Mouse (Mus musculus) intestine, embryonic 14.5 days (tissue): Measurements from ENCODE around the gene Slc35e3. TPM values are rescaled to one million over a fixed set of nuclear protein-coding genes. Genes with fewer than 3 reads are reported as not detected.
"Not testable (repeated sequence)": the region's sequence is repeated elsewhere in the genome, so short reads cannot be mapped to it uniquely, and the experiment has no call there.

ENCODE experiments used
- ATAC-seq: fragments of 200-750 bp; cut with Nextera tagmentation; replicated peaks from 2 replicates; pipeline ENCODE4 v1.8.0; 2017; ENCODE audit warnings: low read depth, moderate number of reproducible peaks, moderate TSS enrichment, moderate library complexity; ENCODE audit not compliant: low FRiP score, low TSS enrichment
- DNase-seq: peaks from one replicate; pipeline ENCODE4 v3.0.0-alpha.2; 2018; ENCODE audit warnings: low spot score
- H3K27ac ChIP-seq: fragments of 300-500 bp; sonication (generic); 2 replicates; pipeline ENCODE4 v1.5.1; 2014; ENCODE audit warnings: low read depth, mild to moderate bottlenecking, control low read depth
- H3K27me3 ChIP-seq: fragments of 300-500 bp; sonication (generic); replicated peaks from 2 replicates; pipeline ENCODE4 v1.6.1; 2014; ENCODE audit warnings: low read length, control low read depth; ENCODE audit not compliant: control insufficient read depth, insufficient read depth
- H3K36me3 ChIP-seq: fragments of 300-500 bp; sonication (generic); 2 replicates; pipeline ENCODE4 v1.6.1; 2014; ENCODE audit warnings: low read length, control low read depth; ENCODE audit not compliant: control insufficient read depth, insufficient read depth
- H3K4me1 ChIP-seq: fragments of 300-500 bp; sonication (generic); replicated peaks from 2 replicates; pipeline ENCODE4 v1.6.1; 2014; ENCODE audit warnings: low read length, control low read depth, mixed read lengths; ENCODE audit not compliant: control insufficient read depth, insufficient read depth
- H3K4me2 ChIP-seq: fragments of 300-500 bp; sonication (generic); 2 replicates; pipeline ENCODE4 v1.6.1; 2014; ENCODE audit warnings: low read length
- H3K4me3 ChIP-seq: fragments of 300-500 bp; sonication (generic); 2 replicates; pipeline ENCODE4 v1.5.1; 2014; ENCODE audit warnings: low read depth, low read length, control low read depth, mixed read lengths
- H3K9ac ChIP-seq: fragments of 300-500 bp; sonication (generic); 2 replicates; pipeline ENCODE4 v1.6.1; 2014; ENCODE audit warnings: mild to moderate bottlenecking, low read length
- H3K9me3 ChIP-seq: fragments of 300-500 bp; sonication (generic); 2 replicates; pipeline ENCODE4 v1.6.1; 2016; ENCODE audit warnings: low read length, control low read depth; ENCODE audit not compliant: control insufficient read depth
- WGBS: fragments of 180-500 bp; shearing (Covaris S2); extraction: QIAGEN DNeasy Blood & Tissue Kit; methylation state at CpG from one replicate; pipeline ENCODE4 v1.1.7; 2014; 5-methylcytosine and 5-hydroxymethylcytosine counted together
- polyA plus RNA-seq: library from polyadenylated mRNA; unstranded; fragments of >200 nt; fragmentation: Nextera tagmentation; extraction: Ambion mirVana; gene quantifications from 2 replicates; pipeline ENCODE4 v1.2.1, GENCODE M21; 2014

Slc35e3 gene
- polyA plus RNA-seq, 1 experiment from 2014 or later: 10.8 TPM

- Histone ChIP-seq H3K27ac (no peak overlapping the region), H3K9ac (no peak overlapping the region), H3K36me3 (peaks cover 41% of the 10 kb centered on the region), H3K4me2 (no peak overlapping the region), H3K4me1 (peaks cover 3% of the 10 kb centered on the region; the same call in 1 of the 2 replicates), H3K9me3 (no peaks in the 10 kb centered on the region), H3K4me3 (no peak overlapping the region), H3K27me3 (no peaks in the 10 kb centered on the region)
- no peak for ATAC-seq
- DNase-seq: no peak
- 86% methylated on average over 9 of the region's 9 CpGs for WGBS
Measured at GRCm38 (mm10) chr10:117740921-117741320, 5.2 kb downstream of the Slc35e3 start.

DNA sequence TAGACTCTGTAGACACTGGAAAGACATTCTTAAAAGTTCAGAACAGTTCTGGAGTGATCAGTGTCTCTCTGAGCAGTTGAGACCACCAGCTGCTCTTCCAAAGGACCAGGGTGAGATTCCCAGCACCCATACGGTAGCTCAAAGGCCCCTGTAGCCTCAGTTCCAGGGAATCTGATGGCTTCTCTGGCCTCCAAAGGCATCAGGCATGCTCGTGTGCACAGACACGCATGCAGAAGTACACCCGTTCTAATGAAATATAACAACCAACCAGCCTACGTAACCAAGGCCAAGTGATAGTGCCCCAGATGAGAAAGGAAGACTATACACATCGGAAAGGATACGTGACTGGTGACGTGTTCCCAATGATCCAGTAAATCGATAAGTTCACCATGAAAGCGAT, 6.0 kb downstream of the Slc35e3 start:
- H3K4me3 ChIP-seq: no peak overlapping the region
- no peak overlapping the region for H3K9ac ChIP-seq
- no peak overlapping the region for H3K4me2 ChIP-seq
- 94% methylated on average over 10 of the region's 10 CpGs for WGBS
- DNase-seq (no peak), ATAC-seq (no peak)
- H3K27ac ChIP-seq: no peak overlapping the region
- peaks cover 3% of the 10 kb centered on the region; the same call in 1 of the 2 replicates for H3K4me1 ChIP-seq
- H3K27me3 ChIP-seq: no peaks in the 10 kb centered on the region
- peaks cover 41% of the 10 kb centered on the region for H3K36me3 ChIP-seq
- H3K9me3 ChIP-seq: no peaks in the 10 kb centered on the region

- Histone ChIP-seq H3K27me3 (no peaks in the 10 kb centered on the region), H3K36me3 (peaks cover 41% of the 10 kb centered on the region), H3K9ac (no peak overlapping the region), H3K4me1 (no peaks in the 10 kb centered on the region), H3K4me3 (no peak overlapping the region), H3K9me3 (no peaks in the 10 kb centered on the region), H3K27ac (no peak overlapping the region), H3K4me2 (no peak overlapping the region)
- no peak for ATAC-seq
- 93% methylated on average over 6 of the region's 6 CpGs for WGBS
- DNase-seq: no peak
Measured at GRCm38 (mm10) chr10:117739648-117739948, 6.6 kb downstream of the Slc35e3 start.

DNA sequence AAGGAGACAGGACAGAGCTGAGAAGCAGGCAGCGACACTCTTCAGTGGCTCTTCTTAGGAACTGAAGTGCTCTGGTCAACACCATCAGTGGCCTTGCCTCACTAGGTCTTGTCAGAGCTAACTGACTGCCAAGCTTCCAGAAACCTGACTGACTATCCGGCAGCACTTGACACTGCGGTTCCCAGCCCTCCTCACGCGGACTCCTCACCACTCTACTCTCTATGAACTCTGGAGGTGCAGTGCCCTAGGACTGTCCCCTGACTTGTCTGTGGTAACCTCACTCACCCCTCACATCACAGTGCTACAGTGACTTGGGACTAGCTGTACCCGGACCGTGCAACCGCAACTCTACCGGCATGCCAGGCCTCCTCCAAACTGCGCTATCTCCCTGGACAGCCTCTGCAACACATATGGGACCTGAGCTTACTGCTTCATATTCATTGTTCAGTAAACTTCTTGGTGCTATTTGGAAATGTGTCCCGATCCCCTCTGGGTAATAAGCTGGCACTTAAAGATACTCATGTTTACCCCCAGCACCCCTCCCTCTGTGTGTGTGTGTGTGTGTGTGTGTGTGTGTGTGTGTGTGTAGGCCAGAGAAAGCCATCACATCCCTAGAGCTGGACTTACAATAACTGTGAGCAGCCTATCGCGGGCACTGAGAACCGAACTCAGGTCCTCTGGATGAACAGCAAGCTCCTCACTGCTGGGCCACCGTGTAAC, 7.1 kb downstream of the Slc35e3 start:
- Histone ChIP-seq H3K4me3 (no peak overlapping the region), H3K4me2 (no peak overlapping the region), H3K9ac (no peak overlapping the region), H3K4me1 (no peaks in the 10 kb centered on the region), H3K9me3 (no peaks in the 10 kb centered on the region), H3K36me3 (peaks cover 41% of the 10 kb centered on the region), H3K27me3 (no peaks in the 10 kb centered on the region), H3K27ac (no peak overlapping the region)
- ATAC-seq: no peak
- no peak for DNase-seq
- 93% methylated on average over 15 of the region's 15 CpGs for WGBS

GRCm38 (mm10) chr10:117738140-117738921, 7.8 kb downstream of the Slc35e3 start:
- ATAC-seq: no peak
- 89% methylated on average over 13 of the region's 13 CpGs for WGBS
- Histone ChIP-seq H3K36me3 (peaks cover 41% of the 10 kb centered on the region), H3K4me1 (no peaks in the 10 kb centered on the region), H3K27me3 (no peaks in the 10 kb centered on the region), H3K9me3 (no peaks in the 10 kb centered on the region), H3K4me3 (no peak overlapping the region), H3K9ac (no peak overlapping the region), H3K4me2 (no peak overlapping the region), H3K27ac (no peak overlapping the region)
- no peak for DNase-seq

- H3K27me3 ChIP-seq, H3K9me3 ChIP-seq, ATAC-seq, H3K4me3 ChIP-seq, DNase-seq, H3K4me1 ChIP-seq, H3K27ac ChIP-seq, H3K4me2 ChIP-seq, H3K9ac ChIP-seq: not testable (repeated sequence)
- peaks cover 41% of the 10 kb centered on the region for H3K36me3 ChIP-seq
- WGBS: 85% methylated on average over 8 of the region's 8 CpGs
Measured at GRCm38 (mm10) chr10:117737498-117737897, 8.7 kb downstream of the Slc35e3 start.

- H3K9me3 ChIP-seq: no peaks in the 10 kb centered on the region
- no peak overlapping the region for H3K27ac ChIP-seq
- H3K9ac ChIP-seq: no peak overlapping the region
- peaks cover 41% of the 10 kb centered on the region for H3K36me3 ChIP-seq
- H3K27me3 ChIP-seq: no peaks in the 10 kb centered on the region
- no peak overlapping the region for H3K4me2 ChIP-seq
- ATAC-seq (no peak), DNase-seq (no peak)
- H3K4me1 ChIP-seq: no peaks in the 10 kb centered on the region
- 74% methylated on average over 4 of the region's 4 CpGs for WGBS
- H3K4me3 ChIP-seq: no peak overlapping the region
Measured at GRCm38 (mm10) chr10:117737075-117737474, 9.1 kb downstream of the Slc35e3 start.

- no peak for ATAC-seq
- no peak for DNase-seq
- Histone ChIP-seq H3K36me3 (peaks cover 41% of the 10 kb centered on the region), H3K9me3 (no peaks in the 10 kb centered on the region), H3K27ac (no peak overlapping the region), H3K27me3 (no peaks in the 10 kb centered on the region), H3K9ac (no peak overlapping the region), H3K4me3 (no peak overlapping the region), H3K4me1 (no peaks in the 10 kb centered on the region), H3K4me2 (no peak overlapping the region)
- 96% methylated on average over 5 of the region's 5 CpGs for WGBS
Measured at GRCm38 (mm10) chr10:117736573-117736972, 9.6 kb downstream of the Slc35e3 start.

- WGBS: 88% methylated on average over 11 of the region's 12 CpGs
- ATAC-seq, H3K4me2 ChIP-seq, H3K4me1 ChIP-seq, DNase-seq, H3K9ac ChIP-seq, H3K27me3 ChIP-seq, H3K27ac ChIP-seq, H3K9me3 ChIP-seq, H3K4me3 ChIP-seq: not testable (repeated sequence)
- peaks cover 38% of the 10 kb centered on the region for H3K36me3 ChIP-seq
Measured at GRCm38 (mm10) chr10:117735396-117735795, 10.8 kb downstream of the Slc35e3 start.
